Mouse (Mus musculus): ENCODE data around the gene Tenm2.

The Tenm2 gene

GRCm38 (mm10) chr11:36488666-36489065 lies 747.1 kb downstream of the Tenm2 start:
- no peak for DNase-seq (ENCODE audit: extremely low spot score, low spot score)

GRCm38 (mm10) chr11:36486092-36486491 lies 749.7 kb downstream of the Tenm2 start:
- DNase-seq (ENCODE audit: extremely low spot score, low spot score) = no peak

GRCm38 (mm10) chr11:36484466-36485069 lies 751.2 kb downstream of the Tenm2 start:
- DNase-seq (ENCODE audit: extremely low spot score, low spot score) = no peak

GRCm38 (mm10) chr11:36482136-36482535 lies 753.6 kb downstream of the Tenm2 start:
- no peak for DNase-seq (ENCODE audit: extremely low spot score, low spot score)

GRCm38 (mm10) chr11:36481524-36481923 lies 754.2 kb downstream of the Tenm2 start:
- DNase-seq (ENCODE audit: extremely low spot score, low spot score) = no peak

- DNase-seq (ENCODE audit: extremely low spot score, low spot score) = no peak
Observed at GRCm38 (mm10) chr11:36481086-36481485, 754.7 kb downstream of the Tenm2 start.

DNA sequence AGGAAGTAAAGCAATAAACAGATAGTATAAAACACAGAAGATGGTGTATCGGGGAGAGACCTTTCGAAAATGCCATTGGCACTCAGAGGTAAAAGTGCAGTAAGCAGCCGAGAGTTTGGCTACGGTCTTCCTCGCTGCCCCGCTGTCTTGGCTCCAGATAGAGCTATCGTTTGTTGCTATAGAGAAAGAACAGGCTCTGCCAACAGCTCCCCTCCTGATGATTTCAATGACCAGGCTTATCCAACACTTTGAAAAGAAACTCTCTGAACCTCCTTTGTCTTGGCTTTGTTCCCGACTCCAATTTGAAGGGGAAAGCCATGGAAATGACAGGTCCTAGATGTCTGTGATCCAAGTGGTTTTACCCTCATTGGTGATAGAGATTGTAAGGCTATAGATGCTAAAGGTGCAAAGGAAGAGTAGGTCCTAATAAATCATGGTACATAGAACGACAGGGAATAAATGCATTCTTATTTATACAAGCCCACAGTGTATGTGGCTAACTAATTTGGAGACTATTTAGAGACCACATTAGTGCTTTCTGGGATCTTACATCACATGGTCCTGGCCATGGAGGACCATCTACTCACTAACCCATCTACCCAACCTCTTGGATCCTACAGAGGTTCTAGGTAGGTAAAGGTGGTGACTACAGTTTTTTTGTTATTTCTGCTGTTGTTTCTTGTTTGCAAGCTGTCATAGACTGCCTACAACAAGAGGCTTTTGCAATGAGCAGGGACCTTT lies 765.8 kb downstream of the Tenm2 start:
- no peak for DNase-seq (ENCODE audit: extremely low spot score, low spot score)

DNA sequence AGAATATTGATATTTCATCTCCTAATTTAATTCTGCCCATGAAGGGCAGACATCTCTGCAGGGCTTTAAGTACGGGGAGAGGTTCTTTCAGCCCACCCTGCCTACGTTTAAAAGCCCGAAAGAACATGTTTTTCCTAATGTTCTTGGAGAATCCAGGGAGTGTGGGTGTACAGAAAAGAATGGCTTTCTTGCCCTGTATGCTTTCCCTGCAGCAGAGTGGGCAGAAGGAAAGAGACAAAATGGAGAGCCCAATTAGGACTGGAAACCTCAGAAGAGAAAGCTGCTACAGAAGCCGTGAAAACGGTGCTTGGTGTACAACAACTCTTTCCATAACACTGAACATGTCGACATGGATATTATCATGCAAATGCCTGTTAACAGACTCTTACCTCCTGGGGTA lies 777.3 kb downstream of the Tenm2 start:
- DNase-seq (ENCODE audit: extremely low spot score, low spot score) = no peak

DNA sequence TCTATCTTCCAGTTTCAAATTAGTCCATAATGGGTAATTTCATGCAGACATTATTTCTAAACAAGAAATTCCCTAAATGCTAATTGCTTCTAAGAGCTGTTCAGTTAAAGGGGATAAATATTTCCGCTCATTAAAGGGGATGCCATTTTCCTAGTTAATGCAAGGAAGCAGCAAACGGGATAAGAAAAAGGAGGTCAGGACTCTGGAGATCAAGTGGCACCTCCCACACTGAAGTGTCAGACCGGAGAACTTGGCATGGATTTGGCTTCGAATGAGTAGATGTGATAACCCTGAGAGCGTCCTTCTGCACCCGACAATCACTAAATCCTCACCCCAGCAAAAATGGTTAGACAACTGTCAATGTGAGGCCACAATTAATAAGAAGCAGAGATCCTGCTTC lies 781.7 kb downstream of the Tenm2 start:
- no peak for DNase-seq (ENCODE audit: extremely low spot score, low spot score)

- DNase-seq (ENCODE audit: extremely low spot score, low spot score) = no peak
Observed at GRCm38 (mm10) chr11:36452436-36452835, 783.3 kb downstream of the Tenm2 start.

- no peak for DNase-seq (ENCODE audit: extremely low spot score, low spot score)
Observed at GRCm38 (mm10) chr11:36446351-36446750, 789.4 kb downstream of the Tenm2 start.

DNA sequence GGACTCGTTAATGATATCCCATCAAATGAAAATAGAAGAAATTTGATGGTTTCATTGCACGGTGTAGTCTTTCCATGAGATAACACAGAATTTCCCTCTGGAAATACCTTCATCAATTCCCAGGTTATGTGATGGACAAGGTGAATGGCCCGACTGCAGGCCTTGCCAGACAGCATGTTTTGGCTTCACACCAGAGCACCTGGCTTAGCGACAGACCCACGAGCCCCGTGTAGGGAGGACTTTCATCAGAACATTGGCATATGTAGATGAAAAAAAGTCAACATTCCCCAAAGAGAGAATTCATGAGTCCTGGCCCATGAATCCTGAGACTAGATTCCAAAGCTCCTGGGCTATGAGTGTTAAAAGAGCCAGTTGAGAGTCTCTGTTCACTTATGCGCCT lies 791.9 kb downstream of the Tenm2 start:
- DNase-seq (ENCODE audit: extremely low spot score, low spot score) = no peak

- no peak for DNase-seq (ENCODE audit: extremely low spot score, low spot score)
Observed at GRCm38 (mm10) chr11:36441801-36442200, 794.0 kb downstream of the Tenm2 start.

DNA sequence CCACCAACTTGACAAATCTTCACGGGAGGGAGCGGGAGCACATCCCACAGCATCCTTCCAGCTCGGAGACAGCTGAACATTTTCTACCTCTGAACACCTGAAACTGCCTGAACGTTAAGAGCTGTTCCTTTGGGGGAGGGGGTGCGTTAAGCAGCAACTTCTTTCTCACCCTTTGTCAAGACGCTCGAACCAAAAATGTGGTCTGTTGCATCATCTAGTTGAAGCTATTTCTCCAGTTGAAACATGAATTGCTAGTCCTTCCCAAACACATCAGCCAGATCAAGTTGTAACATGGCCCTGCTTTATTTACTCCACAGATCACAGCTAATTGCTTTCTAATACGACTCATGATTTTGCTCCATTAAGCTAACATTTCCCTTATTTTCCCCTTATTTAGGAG lies 799.5 kb downstream of the Tenm2 start:
- DNase-seq (ENCODE audit: extremely low spot score, low spot score) = no peak

DNA sequence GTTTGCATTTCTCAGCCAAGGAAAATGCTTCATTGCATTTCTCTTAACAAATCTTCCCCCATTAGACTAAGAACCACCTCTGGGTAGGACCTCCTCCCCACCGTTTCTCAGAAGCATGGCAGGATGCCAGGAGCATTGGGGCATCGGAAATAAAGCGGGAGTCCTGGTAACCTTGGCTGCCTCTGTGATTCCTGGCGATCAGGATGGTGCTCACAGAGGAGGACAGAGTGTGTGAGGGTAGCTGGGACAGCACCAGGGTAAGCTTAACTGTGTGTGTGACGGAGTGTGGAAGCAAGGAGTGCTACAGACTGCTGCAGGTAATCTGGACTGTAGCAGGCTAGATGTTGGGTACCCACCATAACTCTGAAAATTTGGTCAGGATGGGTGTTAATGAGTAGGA lies 806.8 kb downstream of the Tenm2 start:
- DNase-seq (ENCODE audit: extremely low spot score, low spot score) = no peak

- no peak for DNase-seq (ENCODE audit: extremely low spot score, low spot score)
Observed at GRCm38 (mm10) chr11:36424959-36425358, 810.8 kb downstream of the Tenm2 start.

DNA sequence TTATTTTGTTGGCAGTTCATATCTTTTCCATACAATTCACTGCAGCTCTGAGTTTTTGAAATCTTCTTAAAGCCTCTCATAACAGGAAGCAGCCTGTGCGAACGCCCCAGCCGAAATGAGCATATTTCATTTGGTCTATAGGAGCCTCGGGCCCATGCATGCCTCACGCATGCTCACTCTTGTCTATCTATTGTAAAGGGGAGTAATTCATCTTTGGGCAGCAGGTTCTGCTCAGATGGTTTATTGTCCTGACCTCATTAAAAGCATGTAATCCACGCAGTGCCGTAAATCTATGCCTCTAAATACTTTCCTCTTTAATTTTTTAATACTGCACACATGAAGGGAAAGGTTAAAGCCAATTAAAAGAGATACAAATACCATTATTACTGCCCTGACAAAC lies 815.7 kb downstream of the Tenm2 start:
- DNase-seq (ENCODE audit: extremely low spot score, low spot score) = no peak

DNA sequence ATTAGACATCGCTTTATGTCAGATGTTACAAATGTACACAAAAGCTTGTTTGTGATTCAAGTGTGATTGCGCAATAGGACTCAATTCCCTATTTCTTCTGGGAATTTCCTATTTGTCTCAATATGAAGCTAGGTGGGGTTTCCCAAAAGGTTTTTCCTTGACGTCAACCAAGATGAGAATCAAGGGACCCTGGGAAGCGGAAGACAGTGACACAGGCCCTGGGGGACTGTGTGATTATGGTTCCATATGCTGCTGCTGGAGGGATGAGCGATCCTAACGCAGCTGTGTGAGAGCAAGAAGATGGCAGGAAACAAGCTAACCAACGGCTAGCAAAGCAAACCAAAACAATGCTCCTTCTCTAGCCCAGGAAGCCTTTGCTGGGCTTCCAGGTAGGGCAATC lies 820.5 kb downstream of the Tenm2 start:
- no peak for DNase-seq (ENCODE audit: extremely low spot score, low spot score)

GRCm38 (mm10) chr11:36410881-36411280 lies 824.9 kb downstream of the Tenm2 start:
- DNase-seq (ENCODE audit: extremely low spot score, low spot score) = no peak

- peak; percentile 19 for DNase-seq (ENCODE audit: extremely low spot score, low spot score)
Observed at GRCm38 (mm10) chr11:36395803-36396710, 839.7 kb downstream of the Tenm2 start.

- DNase-seq (ENCODE audit: extremely low spot score, low spot score) = no peak
Observed at GRCm38 (mm10) chr11:36384696-36385095, 851.1 kb downstream of the Tenm2 start.

- DNase-seq (ENCODE audit: extremely low spot score, low spot score) = no peak
Observed at GRCm38 (mm10) chr11:36371814-36372213, 864.0 kb downstream of the Tenm2 start.
